Mouse (Mus musculus): ENCODE results near the gene Arhgef25. TPM values are rescaled to one million over a fixed set of nuclear protein-coding genes. Genes with fewer than 3 reads are reported as not detected.

Arhgef25 gene
- total RNA-seq, 2 experiments from 2014 or later = 295 to 338 TPM

- DNase-seq (ENCODE audit: extremely low spot score in 1 of 2, low spot score in 1 of 2) = no peak
Measured at GRCm38 (mm10) chr10:127188079-127188453, 1.8 kb downstream of the Arhgef25 start.

GRCm38 (mm10) chr10:127187371-127188078 lies 2.4 kb downstream of the Arhgef25 start:
- peak in 1 of 2 experiments; percentile 56 for DNase-seq (ENCODE audit: extremely low spot score in 1 of 2, low spot score in 1 of 2)

- DNase-seq (ENCODE audit: extremely low spot score in 1 of 2, low spot score in 1 of 2) = no peak
Measured at GRCm38 (mm10) chr10:127186451-127186850, 3.4 kb downstream of the Arhgef25 start.

- DNase-seq (ENCODE audit: extremely low spot score in 1 of 2, low spot score in 1 of 2) = no peak
Measured at GRCm38 (mm10) chr10:127185506-127185905, 4.4 kb downstream of the Arhgef25 start.

GRCm38 (mm10) chr10:127185101-127185500 lies 4.8 kb downstream of the Arhgef25 start:
- DNase-seq (ENCODE audit: extremely low spot score in 1 of 2, low spot score in 1 of 2) = no peak

- DNase-seq (ENCODE audit: extremely low spot score in 1 of 2, low spot score in 1 of 2) = no peak
Measured at GRCm38 (mm10) chr10:127183759-127184158, 6.1 kb downstream of the Arhgef25 start.

GRCm38 (mm10) chr10:127182624-127183023 lies 7.3 kb downstream of the Arhgef25 start:
- DNase-seq (ENCODE audit: extremely low spot score in 1 of 2, low spot score in 1 of 2) = no peak

- DNase-seq (ENCODE audit: extremely low spot score in 1 of 2, low spot score in 1 of 2) = no peak
Measured at GRCm38 (mm10) chr10:127181566-127181965, 8.3 kb downstream of the Arhgef25 start.

GRCm38 (mm10) chr10:127180695-127181047 lies 9.2 kb downstream of the Arhgef25 start:
- DNase-seq (ENCODE audit: extremely low spot score in 1 of 2, low spot score in 1 of 2) = no peak

- DNase-seq (ENCODE audit: extremely low spot score in 1 of 2, low spot score in 1 of 2) = peak in 1 of 2 experiments; percentile 35
Measured at GRCm38 (mm10) chr10:127179871-127180694, 9.8 kb downstream of the Arhgef25 start, which contains the start of gene Slc26a10. Gene Slc26a10 (minus strand): TSS chr10:127180645.

- DNase-seq (ENCODE audit: extremely low spot score in 1 of 2, low spot score in 1 of 2) = peak; percentile 13 to 21
Measured at GRCm38 (mm10) chr10:127178286-127179027, 11.4 kb downstream of the Arhgef25 start.

- peak; percentile 63 to 83 for DNase-seq (ENCODE audit: extremely low spot score in 1 of 2, low spot score in 1 of 2)
Measured at GRCm38 (mm10) chr10:127177719-127178118, 12.2 kb downstream of the Arhgef25 start.

- peak in 1 of 2 experiments; percentile 6 for DNase-seq (ENCODE audit: extremely low spot score in 1 of 2, low spot score in 1 of 2)
Measured at GRCm38 (mm10) chr10:127177235-127177634, 12.6 kb downstream of the Arhgef25 start.

- no peak for DNase-seq (ENCODE audit: extremely low spot score in 1 of 2, low spot score in 1 of 2)
Measured at GRCm38 (mm10) chr10:127176756-127177155, 13.1 kb downstream of the Arhgef25 start.

GRCm38 (mm10) chr10:127176228-127176627 lies 13.7 kb downstream of the Arhgef25 start:
- no peak for DNase-seq (ENCODE audit: extremely low spot score in 1 of 2, low spot score in 1 of 2)

- no peak for DNase-seq (ENCODE audit: extremely low spot score in 1 of 2, low spot score in 1 of 2)
Measured at GRCm38 (mm10) chr10:127174170-127174569, 15.7 kb downstream of the Arhgef25 start.

GRCm38 (mm10) chr10:127173148-127174065 lies 16.5 kb downstream of the Arhgef25 start:
- DNase-seq (ENCODE audit: extremely low spot score in 1 of 2, low spot score in 1 of 2) = peak in 1 of 2 experiments; percentile 13

GRCm38 (mm10) chr10:127171631-127172200 lies 18.2 kb downstream of the Arhgef25 start:
- no peak for DNase-seq (ENCODE audit: extremely low spot score in 1 of 2, low spot score in 1 of 2)

GRCm38 (mm10) chr10:127170837-127171272 lies 19.0 kb downstream of the Arhgef25 start:
- DNase-seq (ENCODE audit: extremely low spot score in 1 of 2, low spot score in 1 of 2) = peak; percentile 58 to 69

All from layer of hippocampus, postnatal 25 days (tissue).